Mouse (Mus musculus): ENCODE data around the gene Mesp2. TPM values are rescaled to one million over a fixed set of nuclear protein-coding genes. Genes with fewer than 3 reads are reported as not detected.

Mesp2 gene
- 0.45 and 0.87 TPM in 2 replicates for polyA plus RNA-seq (2015; fragmentation: Nextera tagmentation; extraction: Ambion mirVana)

GRCm38 (mm10) chr7:79810611-79811506, at the start of gene Mesp2:
Gene Mesp2, plus strand, starts transcription at chr7:79810727.
- Histone ChIP-seq H3K4me3 (ENCODE audit: low read length) (peak within 1 kb of the TSS; percentile 35), H3K9me3 (ENCODE audit: control insufficient read depth, low read length) (no peaks in the 10 kb centered on the region), H3K4me2 (ENCODE audit: low read depth, low read length) (peak within 1 kb of the TSS; percentile 60), H3K27ac (ENCODE audit: low read length) (no peak within 1 kb of the TSS), H3K36me3 (ENCODE audit: control insufficient read depth, insufficient read depth, low read length) (no peaks in the 10 kb centered on the region), H3K4me1 (replicated peaks; ENCODE audit: control insufficient read depth, insufficient read depth, low read length) (0 out of 2 replicates have a peak, but pooled peaks cover 5% of the 10 kb centered on the region), H3K9ac (ENCODE audit: low read length) (peak within 1 kb of the TSS; percentile 58), H3K27me3 (ENCODE audit: control insufficient read depth, insufficient read depth, low read depth, low read length) (peaks cover 18% of the 10 kb centered on the region)
- ATAC-seq (ENCODE audit: low read depth): peak; percentile 76
- 11% methylated on average over 71 of the region's 71 CpGs for WGBS

DNA sequence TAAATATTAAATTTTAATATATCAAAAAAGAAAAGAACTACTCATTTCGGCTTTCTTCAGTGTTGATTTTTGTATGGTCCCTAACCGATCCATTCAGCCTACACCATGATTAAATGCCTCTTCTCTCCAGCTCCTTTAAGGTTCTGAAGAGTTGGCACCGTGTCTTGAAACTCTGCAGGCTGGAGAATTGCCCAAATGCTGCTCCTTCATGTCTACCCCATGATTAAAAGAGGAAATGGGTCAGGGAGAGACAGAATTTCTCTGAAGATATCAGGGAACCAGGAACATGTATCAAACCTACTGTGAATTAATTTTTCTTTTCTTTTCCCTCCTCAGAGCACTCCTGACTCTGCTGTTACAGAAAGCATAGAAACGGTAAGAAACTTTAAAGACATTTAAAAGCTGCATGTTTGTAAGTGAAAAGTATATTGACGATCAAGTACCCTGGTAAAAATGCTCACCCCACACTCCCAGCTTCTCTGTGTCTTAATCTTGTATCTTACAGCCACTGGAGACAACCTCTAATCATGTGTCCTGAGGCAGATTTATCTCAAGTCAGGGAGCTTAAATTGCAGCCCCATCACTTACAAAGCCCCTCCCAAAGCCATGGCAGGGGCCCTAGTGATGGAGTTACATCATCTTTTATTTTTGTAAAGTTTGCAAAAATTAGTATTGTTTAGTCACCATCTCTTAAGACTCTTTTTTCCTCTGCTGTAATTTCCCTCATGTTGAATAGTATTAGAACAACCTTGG, 49.2 kb upstream of the Mesp2 start:
- no peaks in the 10 kb centered on the region for H3K36me3 ChIP-seq (ENCODE audit: control insufficient read depth, insufficient read depth, low read length)
- no peak overlapping the region for H3K4me2 ChIP-seq (ENCODE audit: low read depth, low read length)
- H3K9me3 ChIP-seq (ENCODE audit: control insufficient read depth, low read length): no peaks in the 10 kb centered on the region
- WGBS: 50% methylated on average over 5 of the region's 5 CpGs
- H3K27me3 ChIP-seq (ENCODE audit: control insufficient read depth, insufficient read depth, low read depth, low read length): no peaks in the 10 kb centered on the region
- ATAC-seq (ENCODE audit: low read depth): no peak
- no peak overlapping the region for H3K4me3 ChIP-seq (ENCODE audit: low read length)
- peaks cover 2% of the 10 kb centered on the region; the same call in 1 of the 2 replicates for H3K4me1 ChIP-seq (replicated peaks; ENCODE audit: control insufficient read depth, insufficient read depth, low read length)
- H3K27ac ChIP-seq (ENCODE audit: low read length): no peak overlapping the region
- no peak overlapping the region for H3K9ac ChIP-seq (ENCODE audit: low read length)

DNA sequence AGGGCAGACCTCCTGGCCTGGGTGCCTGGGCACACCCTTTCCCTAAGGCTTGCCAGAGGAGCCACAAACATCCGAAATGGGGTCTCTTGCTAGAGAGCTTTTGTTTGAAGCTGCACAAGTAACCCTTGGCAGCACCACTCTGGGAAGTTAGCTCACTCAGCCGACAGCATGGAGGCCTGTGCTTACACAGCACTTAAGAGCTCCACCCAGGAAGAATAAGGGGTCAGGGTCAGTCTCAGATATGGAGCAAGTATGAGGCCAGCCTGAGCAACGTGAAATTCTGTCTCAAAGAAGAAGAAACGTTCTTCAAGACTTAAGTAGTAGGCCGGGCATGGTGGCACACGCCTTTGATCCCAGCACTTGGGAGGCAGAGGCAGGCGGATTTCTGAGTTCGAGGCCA, 48.4 kb upstream of the Mesp2 start:
- no peak overlapping the region for H3K4me3 ChIP-seq (ENCODE audit: low read length)
- WGBS: 48% methylated on average over 8 of the region's 8 CpGs
- ATAC-seq (ENCODE audit: low read depth): peak; percentile 54; the same call in 1 of the 2 replicates
- no peaks in the 10 kb centered on the region for H3K9me3 ChIP-seq (ENCODE audit: control insufficient read depth, low read length)
- H3K9ac ChIP-seq (ENCODE audit: low read length): no peak overlapping the region
- no peak overlapping the region for H3K4me2 ChIP-seq (ENCODE audit: low read depth, low read length)
- H3K4me1 ChIP-seq (replicated peaks; ENCODE audit: control insufficient read depth, insufficient read depth, low read length): peaks cover 2% of the 10 kb centered on the region; the same call in 1 of the 2 replicates
- no peak overlapping the region for H3K27ac ChIP-seq (ENCODE audit: low read length)
- H3K36me3 ChIP-seq (ENCODE audit: control insufficient read depth, insufficient read depth, low read length): no peaks in the 10 kb centered on the region
- H3K27me3 ChIP-seq (ENCODE audit: control insufficient read depth, insufficient read depth, low read depth, low read length): no peaks in the 10 kb centered on the region

DNA sequence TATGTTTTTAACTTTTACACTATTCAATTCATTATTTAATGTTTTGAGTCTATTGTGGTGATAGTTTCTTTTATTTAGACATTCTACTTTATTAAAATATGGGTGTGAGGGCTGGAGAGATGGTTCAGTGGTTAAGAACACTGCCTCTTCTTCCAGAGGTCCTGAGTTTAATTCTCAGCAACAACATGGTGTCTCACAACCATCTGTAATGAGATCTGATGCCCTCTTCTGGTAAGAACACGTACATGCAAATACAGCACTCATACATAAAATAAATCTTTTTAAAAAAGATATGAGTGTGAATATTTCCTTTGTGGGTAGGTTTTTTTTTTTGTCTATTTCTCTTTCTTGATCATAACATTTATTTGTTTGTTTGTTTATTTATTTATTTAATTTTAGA, 44.5 kb upstream of the Mesp2 start:
- ATAC-seq (ENCODE audit: low read depth): no peak
- no peak overlapping the region for H3K27ac ChIP-seq (ENCODE audit: low read length)
- no peak overlapping the region for H3K4me3 ChIP-seq (ENCODE audit: low read length)
- H3K9ac ChIP-seq (ENCODE audit: low read length): no peak overlapping the region
- H3K9me3 ChIP-seq (ENCODE audit: control insufficient read depth, low read length): no peaks in the 10 kb centered on the region
- WGBS: 35% methylated on average over 1 of the region's 1 CpGs
- H3K36me3 ChIP-seq (ENCODE audit: control insufficient read depth, insufficient read depth, low read length): no peaks in the 10 kb centered on the region
- no peaks in the 10 kb centered on the region for H3K27me3 ChIP-seq (ENCODE audit: control insufficient read depth, insufficient read depth, low read depth, low read length)
- H3K4me1 ChIP-seq (replicated peaks; ENCODE audit: control insufficient read depth, insufficient read depth, low read length): no peaks in the 10 kb centered on the region; the same call in 1 of the 2 replicates
- H3K4me2 ChIP-seq (ENCODE audit: low read depth, low read length): no peak overlapping the region

GRCm38 (mm10) chr7:79769664-79770063, 40.9 kb upstream of the Mesp2 start:
- Histone ChIP-seq H3K9me3 (ENCODE audit: control insufficient read depth, low read length) (no peaks in the 10 kb centered on the region), H3K9ac (ENCODE audit: low read length) (no peak overlapping the region), H3K27me3 (ENCODE audit: control insufficient read depth, insufficient read depth, low read depth, low read length) (no peaks in the 10 kb centered on the region), H3K4me1 (replicated peaks; ENCODE audit: control insufficient read depth, insufficient read depth, low read length) (no peaks in the 10 kb centered on the region; the same call in 1 of the 2 replicates), H3K4me2 (ENCODE audit: low read depth, low read length) (no peak overlapping the region), H3K36me3 (ENCODE audit: control insufficient read depth, insufficient read depth, low read length) (no peaks in the 10 kb centered on the region), H3K4me3 (ENCODE audit: low read length) (no peak overlapping the region), H3K27ac (ENCODE audit: low read length) (no peak overlapping the region)
- 64% methylated on average over 3 of the region's 3 CpGs for WGBS
- no peak for ATAC-seq (ENCODE audit: low read depth)

DNA sequence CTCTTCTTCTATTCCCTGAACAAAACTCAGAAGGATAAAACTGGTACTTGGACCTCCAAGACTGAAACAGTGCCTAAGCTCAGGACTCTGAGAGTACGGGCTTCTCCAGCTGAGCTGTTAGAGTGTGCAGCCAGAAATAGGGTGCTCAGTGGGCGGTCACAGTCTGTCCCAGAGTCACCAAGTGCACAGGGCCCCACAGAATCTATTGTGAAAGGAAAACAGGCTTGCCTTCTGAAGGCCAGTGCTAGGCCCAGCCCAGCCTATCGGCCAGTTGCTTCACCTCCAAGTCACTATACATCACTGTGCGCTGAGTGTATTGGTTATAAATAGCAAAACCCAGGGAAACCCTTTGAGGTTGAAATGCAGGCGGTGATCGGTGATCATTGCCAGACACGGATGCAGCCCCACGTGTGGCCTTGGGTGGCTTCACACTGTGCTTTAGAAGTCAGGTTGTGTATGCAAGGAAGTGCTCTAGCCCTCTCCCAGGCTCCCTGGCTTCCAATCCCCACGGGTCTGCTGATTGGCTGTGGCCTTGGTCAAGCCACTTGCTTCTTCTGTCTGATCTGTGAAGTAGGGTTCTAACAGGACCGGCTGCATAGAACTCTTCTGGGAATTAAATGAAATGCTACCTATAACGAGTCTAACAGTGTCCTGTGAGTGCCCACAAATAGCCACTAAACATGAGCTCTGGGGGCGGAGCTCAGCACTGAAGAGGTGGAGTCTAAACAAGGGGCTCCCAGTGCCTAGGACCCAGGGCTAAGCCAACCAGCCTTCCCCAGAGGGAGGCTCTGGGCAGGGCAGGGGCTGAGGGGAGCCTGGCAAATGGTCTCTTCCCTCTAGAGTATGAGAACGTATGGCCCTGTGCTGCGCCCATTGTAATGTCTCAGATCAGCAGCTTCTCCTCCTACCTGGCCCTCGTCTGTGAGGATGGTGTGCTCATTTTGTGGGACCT, 38.7 kb upstream of the Mesp2 start:
- Histone ChIP-seq H3K4me2 (ENCODE audit: low read depth, low read length) (no peak overlapping the region), H3K36me3 (ENCODE audit: control insufficient read depth, insufficient read depth, low read length) (no peaks in the 10 kb centered on the region), H3K27me3 (ENCODE audit: control insufficient read depth, insufficient read depth, low read depth, low read length) (no peaks in the 10 kb centered on the region), H3K27ac (ENCODE audit: low read length) (no peak overlapping the region), H3K4me3 (ENCODE audit: low read length) (no peak overlapping the region), H3K9me3 (ENCODE audit: control insufficient read depth, low read length) (no peaks in the 10 kb centered on the region), H3K4me1 (replicated peaks; ENCODE audit: control insufficient read depth, insufficient read depth, low read length) (no peaks in the 10 kb centered on the region; the same call in 1 of the 2 replicates), H3K9ac (ENCODE audit: low read length) (no peak overlapping the region)
- WGBS: 46% methylated on average over 15 of the region's 15 CpGs
- ATAC-seq (ENCODE audit: low read depth): no peak

DNA sequence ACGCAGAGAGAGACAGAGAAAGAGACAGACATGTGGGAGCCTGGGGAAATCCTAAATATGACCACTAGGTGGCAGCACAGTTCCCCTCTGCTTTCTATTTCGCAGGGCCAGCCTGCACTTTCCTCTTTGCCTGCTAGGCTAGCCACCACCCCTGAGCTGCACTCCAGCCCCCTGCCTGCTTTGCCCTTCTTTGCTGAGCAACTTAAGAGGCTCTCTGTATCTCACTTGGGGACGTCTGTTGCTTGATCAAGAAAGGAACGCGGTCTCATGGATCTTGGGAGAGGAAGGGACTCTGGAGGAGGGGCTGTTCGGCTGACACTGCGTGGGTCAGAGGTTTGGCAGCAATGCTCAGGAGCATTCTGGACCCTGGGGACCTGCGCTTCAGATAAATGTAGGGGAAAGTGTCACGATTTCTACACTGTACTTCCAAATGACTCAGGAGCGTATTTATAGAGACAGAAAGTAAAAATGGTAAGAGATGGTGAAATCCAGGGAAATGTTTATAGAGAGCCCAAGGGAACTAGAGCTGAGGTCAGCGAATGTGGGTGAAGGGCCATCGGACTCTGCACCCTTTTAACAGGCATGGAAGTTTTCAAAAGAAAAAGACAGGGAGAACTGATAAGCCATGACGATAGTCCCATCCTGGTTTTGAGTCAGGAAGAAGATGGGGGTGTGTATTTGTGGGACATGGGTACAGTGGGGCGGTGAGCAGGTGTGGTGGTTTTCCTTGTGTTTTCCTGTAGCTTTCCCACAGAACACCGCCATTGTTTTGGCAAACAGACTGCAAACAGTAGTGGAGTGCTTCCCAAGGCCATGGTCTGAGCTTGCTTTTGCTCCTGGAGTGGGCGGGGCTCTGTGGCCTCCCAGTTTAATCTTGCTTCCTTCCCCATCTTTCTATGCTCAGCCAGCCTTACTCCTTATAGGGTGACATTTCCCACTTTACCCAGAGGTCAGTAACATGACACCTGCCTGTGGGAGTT, 29.6 kb upstream of the Mesp2 start:
- ATAC-seq (ENCODE audit: low read depth): peak; percentile 74
- H3K9ac ChIP-seq (ENCODE audit: low read length): peak overlapping the region; percentile 66
- 24% methylated on average over 16 of the region's 16 CpGs for WGBS

More for the DNA sequence above, 29.6 kb upstream of the Mesp2 start:
- Histone ChIP-seq H3K27ac (ENCODE audit: low read length) (no peak overlapping the region), H3K4me1 (replicated peaks; ENCODE audit: control insufficient read depth, insufficient read depth, low read length) (peaks cover 4% of the 10 kb centered on the region; the same call in 1 of the 2 replicates), H3K27me3 (ENCODE audit: control insufficient read depth, insufficient read depth, low read depth, low read length) (no peaks in the 10 kb centered on the region; the same call in 1 of the 2 replicates), H3K4me3 (ENCODE audit: low read length) (peak overlapping the region; percentile 46), H3K4me2 (ENCODE audit: low read depth, low read length) (peak overlapping the region; percentile 64), H3K9me3 (ENCODE audit: control insufficient read depth, low read length) (no peaks in the 10 kb centered on the region), H3K36me3 (ENCODE audit: control insufficient read depth, insufficient read depth, low read length) (no peaks in the 10 kb centered on the region)

Data from lung, embryonic 16.5 days (tissue).